Mouse (Mus musculus): ENCODE measurements around the gene Zdhhc11. TPM values are rescaled to one million over a fixed set of nuclear protein-coding genes. Genes with fewer than 3 reads are reported as not detected.

Gene Zdhhc11
- total and polyA plus RNA-seq, 3 experiments = not detected

DNA sequence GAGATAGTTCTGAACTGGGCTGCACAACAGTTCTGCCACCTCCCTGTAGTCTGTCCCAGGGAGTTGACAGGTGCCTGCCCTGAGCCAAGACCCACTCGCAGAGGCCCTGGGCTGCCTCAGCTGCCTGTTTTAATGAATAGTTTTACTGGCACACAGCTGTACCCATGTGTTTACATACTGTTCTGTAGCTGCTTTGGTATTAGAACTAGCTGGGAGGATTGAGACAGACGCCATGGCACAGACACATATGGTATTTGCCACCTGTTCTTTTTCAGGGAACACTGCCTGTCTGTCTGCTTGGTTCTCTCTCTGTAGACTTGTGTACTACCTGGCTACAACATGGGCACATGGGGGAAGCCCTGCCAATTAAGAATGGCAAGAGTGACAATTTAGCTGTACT, 71.1 kb downstream of the Zdhhc11 start:
- Histone ChIP-seq H3K4me3 (ENCODE audit: low read depth, low read length) (no peak overlapping the region), H3K9me3 (replicated peaks) (no peaks in the 10 kb centered on the region), H3K36me3 (replicated peaks) (peaks cover 31% of the 10 kb centered on the region), H3K4me1 (ENCODE audit: insufficient read depth, low read depth, low read length) (no peaks in the 10 kb centered on the region; the same call in 1 of the 2 replicates), H3K27me3 (ENCODE audit: insufficient read depth, low read length) (no peaks in the 10 kb centered on the region)
- ATAC-seq (ENCODE audit: extremely low read depth, insufficient number of reproducible peaks, low FRiP score, poor library complexity, severe bottlenecking) = no peak
- TF ChIP-seq GATA1 (IDR thresholded peaks at IDR 0.05; ENCODE audit: borderline replicate concordance, low read length) = no peak
- TF ChIP-seq TAL1 (conservative IDR thresholded peaks at IDR 0.05; ENCODE audit: low read depth, low read length) = no peak
- no peak for TF ChIP-seq POLR2AphosphoS5 (IDR thresholded peaks at IDR 0.05; ENCODE audit: insufficient replicate concordance, low read depth, low read length)
- no peak for TF ChIP-seq CTCF (IDR thresholded peaks at IDR 0.05; ENCODE audit: low read depth, low read length)
- no peak for DNase-seq (ENCODE audit: low spot score)

DNA sequence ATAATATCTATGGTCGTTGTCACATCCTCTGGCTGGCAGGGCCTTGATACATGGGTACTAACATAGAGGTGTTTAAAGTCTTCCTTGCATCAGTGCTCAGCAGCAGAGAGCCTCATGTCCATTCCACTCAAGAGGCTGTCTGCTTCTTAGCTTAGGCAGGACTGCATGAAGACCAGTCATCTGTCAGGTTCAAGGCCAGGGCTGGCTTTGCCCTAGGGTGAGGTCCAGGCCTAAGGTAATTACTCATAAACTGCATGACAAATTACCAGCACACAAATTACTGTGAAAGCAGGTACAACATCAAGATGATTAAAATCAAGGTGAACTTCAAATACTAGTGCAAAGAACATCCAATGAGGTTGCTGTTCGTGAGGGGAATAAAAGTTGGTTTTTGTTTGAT, 72.1 kb downstream of the Zdhhc11 start:
- ATAC-seq (ENCODE audit: extremely low read depth, insufficient number of reproducible peaks, low FRiP score, poor library complexity, severe bottlenecking) (no peak), DNase-seq (ENCODE audit: low spot score) (no peak)
- H3K4me3 ChIP-seq (ENCODE audit: low read depth, low read length) = no peak overlapping the region
- no peaks in the 10 kb centered on the region for H3K4me1 ChIP-seq (ENCODE audit: insufficient read depth, low read depth, low read length)
- no peaks in the 10 kb centered on the region for H3K27me3 ChIP-seq (ENCODE audit: insufficient read depth, low read length)
- TF ChIP-seq CTCF (IDR thresholded peaks at IDR 0.05; ENCODE audit: low read depth, low read length) (no peak), GATA1 (IDR thresholded peaks at IDR 0.05; ENCODE audit: borderline replicate concordance, low read length) (no peak), TAL1 (conservative IDR thresholded peaks at IDR 0.05; ENCODE audit: low read depth, low read length) (no peak), POLR2AphosphoS5 (IDR thresholded peaks at IDR 0.05; ENCODE audit: insufficient replicate concordance, low read depth, low read length) (no peak), GATA2 (IDR thresholded peaks at IDR 0.05; ENCODE audit: borderline replicate concordance, low read depth, low read length) (no peak)
- H3K9me3 ChIP-seq (replicated peaks) = no peaks in the 10 kb centered on the region
- H3K36me3 ChIP-seq (replicated peaks) = peaks cover 41% of the 10 kb centered on the region

DNA sequence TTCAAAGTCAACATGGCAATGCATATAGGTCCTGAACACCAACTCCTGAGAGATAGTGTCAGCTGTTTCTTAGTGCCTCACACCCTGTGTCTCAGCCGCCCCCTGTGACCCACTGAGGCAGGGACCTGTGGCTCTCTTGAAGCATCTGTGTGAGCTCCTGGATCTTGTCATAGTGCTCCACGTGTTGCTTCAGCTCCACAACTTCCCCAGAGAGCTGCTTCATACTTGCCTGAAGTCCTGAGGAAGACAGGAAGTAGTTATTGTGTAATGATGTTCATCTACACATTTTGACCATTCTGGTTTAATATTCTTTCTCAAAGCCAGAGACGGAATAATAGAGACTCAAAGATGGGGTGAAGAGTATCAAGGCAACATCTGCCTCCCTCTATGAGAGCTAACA, 76.3 kb downstream of the Zdhhc11 start:
- DNase-seq (ENCODE audit: low spot score) (no peak), ATAC-seq (ENCODE audit: extremely low read depth, insufficient number of reproducible peaks, low FRiP score, poor library complexity, severe bottlenecking) (no peak)
- Histone ChIP-seq H3K36me3 (replicated peaks) (peaks cover 71% of the 10 kb centered on the region), H3K4me1 (ENCODE audit: insufficient read depth, low read depth, low read length) (no peaks in the 10 kb centered on the region), H3K4me3 (ENCODE audit: low read depth, low read length) (no peak overlapping the region), H3K27me3 (ENCODE audit: insufficient read depth, low read length) (no peaks in the 10 kb centered on the region), H3K9me3 (replicated peaks) (no peaks in the 10 kb centered on the region)
- TF ChIP-seq CTCF (IDR thresholded peaks at IDR 0.05; ENCODE audit: low read depth, low read length) (no peak), TAL1 (conservative IDR thresholded peaks at IDR 0.05; ENCODE audit: low read depth, low read length) (no peak), GATA2 (IDR thresholded peaks at IDR 0.05; ENCODE audit: borderline replicate concordance, low read depth, low read length) (no peak), POLR2AphosphoS5 (IDR thresholded peaks at IDR 0.05; ENCODE audit: insufficient replicate concordance, low read depth, low read length) (no peak), GATA1 (IDR thresholded peaks at IDR 0.05; ENCODE audit: borderline replicate concordance, low read length) (no peak)

Other genes with a start within 250 kb of the Zdhhc11 start
- gene Slc12a7, start 230.8 kb upstream of the Zdhhc11 start, total RNA-seq (2014; fragmentation: Nextera tagmentation) = 1.6 and 3.7 TPM in 2 replicates
- gene Slc12a7, start 230.8 kb upstream of the Zdhhc11 start, total RNA-seq (2017) = 0.70 and 0.82 TPM in 2 replicates
- gene Slc12a7, start 230.8 kb upstream of the Zdhhc11 start, polyA plus RNA-seq (2012) = 0.46 and 0.76 TPM in 2 replicates
- gene Nkd2, start 116.2 kb upstream of the Zdhhc11 start, total RNA-seq (2014; fragmentation: Nextera tagmentation) = not detected in 2 replicates
- gene Nkd2, start 116.2 kb upstream of the Zdhhc11 start, total RNA-seq (2017) = 0.06 and 0.27 TPM in 2 replicates
- gene Nkd2, start 116.2 kb upstream of the Zdhhc11 start, polyA plus RNA-seq (2012) = not detected in 2 replicates
- 46.7 and 57.6 TPM in 2 replicates for gene Trip13, start 26.1 kb upstream of the Zdhhc11 start, total RNA-seq (2014; fragmentation: Nextera tagmentation)
- 48.2 and 57.7 TPM in 2 replicates for gene Trip13, start 26.1 kb upstream of the Zdhhc11 start, total RNA-seq (2017)
- gene Trip13, start 26.1 kb upstream of the Zdhhc11 start, polyA plus RNA-seq (2012) = 4.5 and 4.9 TPM in 2 replicates
- 33.0 and 41.3 TPM in 2 replicates for gene Brd9, start 26.0 kb upstream of the Zdhhc11 start, total RNA-seq (2014; fragmentation: Nextera tagmentation)
- gene Brd9, start 26.0 kb upstream of the Zdhhc11 start, total RNA-seq (2017) = 48.2 and 51.3 TPM in 2 replicates
- 9.2 and 9.9 TPM in 2 replicates for gene Brd9, start 26.0 kb upstream of the Zdhhc11 start, polyA plus RNA-seq (2012)
- gene Tppp, start 45.6 kb downstream of the Zdhhc11 start, total RNA-seq (2014; fragmentation: Nextera tagmentation) = not detected in 2 replicates
- 0.12 and 0.16 TPM in 2 replicates for gene Tppp, start 45.6 kb downstream of the Zdhhc11 start, total RNA-seq (2017)
- gene Tppp, start 45.6 kb downstream of the Zdhhc11 start, polyA plus RNA-seq (2012) = not detected in 2 replicates
- gene Cep72, start 98.4 kb downstream of the Zdhhc11 start, total RNA-seq (2014; fragmentation: Nextera tagmentation) = 14.4 and 16.3 TPM in 2 replicates
- gene Cep72, start 98.4 kb downstream of the Zdhhc11 start, total RNA-seq (2017) = 10.6 and 11.2 TPM in 2 replicates
- 1.1 and 3.4 TPM in 2 replicates for gene Cep72, start 98.4 kb downstream of the Zdhhc11 start, polyA plus RNA-seq (2012)
- gene Slc9a3, start 157.6 kb downstream of the Zdhhc11 start, total RNA-seq (2014; fragmentation: Nextera tagmentation) = not detected in 2 replicates
- gene Slc9a3, start 157.6 kb downstream of the Zdhhc11 start, total RNA-seq (2017) = 0.06 and 0.11 TPM in 2 replicates
- gene Slc9a3, start 157.6 kb downstream of the Zdhhc11 start, polyA plus RNA-seq (2012) = not detected in 2 replicates
- gene Exoc3, start 244.9 kb downstream of the Zdhhc11 start, total RNA-seq (2014; fragmentation: Nextera tagmentation) = 34.3 and 39.1 TPM in 2 replicates
- gene Exoc3, start 244.9 kb downstream of the Zdhhc11 start, total RNA-seq (2017) = 43.7 and 46.7 TPM in 2 replicates
- gene Exoc3, start 244.9 kb downstream of the Zdhhc11 start, polyA plus RNA-seq (2012) = 7.9 and 26.6 TPM in 2 replicates